Mouse (Mus musculus): ENCODE results near the gene Nsd1.
A peak's percentile ranks its signal among the peaks of the same experiment; 100 is the strongest.

The Nsd1 gene

DNA sequence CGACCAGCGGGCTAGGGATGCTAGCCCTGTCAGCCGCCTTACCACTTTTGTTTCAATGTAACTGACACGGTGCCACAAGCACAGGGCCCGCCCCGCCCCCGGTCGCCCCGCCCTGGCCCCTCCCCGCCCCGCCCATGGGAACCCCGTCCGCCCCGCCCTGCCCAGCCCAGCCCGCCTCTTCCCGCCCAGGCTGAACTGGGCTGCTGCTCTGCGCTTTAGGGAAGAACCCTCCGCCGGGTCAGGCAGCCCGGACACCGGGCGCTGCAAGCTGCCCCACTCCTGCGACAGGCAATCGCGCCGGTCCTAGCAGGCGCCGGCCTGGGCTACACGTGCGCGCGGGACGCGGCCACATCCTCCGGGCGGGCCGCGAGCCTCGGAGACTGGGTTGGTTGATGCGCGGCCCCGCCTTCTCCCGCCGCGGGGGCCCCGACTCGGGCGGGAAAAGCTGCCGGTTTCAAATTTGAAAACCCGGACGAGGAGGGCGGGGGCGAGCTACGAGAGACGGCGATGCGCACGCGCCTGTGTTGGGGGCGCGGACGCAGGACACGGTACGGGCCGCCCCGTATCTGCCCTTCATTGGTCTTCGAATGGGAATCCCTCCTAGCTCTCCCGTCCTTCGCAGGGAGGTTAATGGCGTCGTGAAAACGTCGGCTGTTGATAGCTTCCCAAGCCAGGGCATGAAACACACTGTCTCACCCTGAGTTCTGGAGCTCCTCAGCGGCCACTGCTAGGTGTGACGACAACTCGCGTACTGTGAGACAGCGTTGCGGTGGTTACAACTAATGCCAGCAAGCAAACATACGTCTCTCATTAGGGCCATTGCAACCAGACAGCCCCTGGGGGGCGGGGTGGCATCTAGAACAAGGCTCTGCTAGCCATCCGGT, 120.3 kb downstream of the Nsd1 start, which contains the start of gene Mxd3:
Gene Mxd3 (minus strand): TSS at position 141 of the 884 bp plus-strand sequence.
- DNase-seq (ENCODE audit: low spot score): peak; percentile 73

DNA sequence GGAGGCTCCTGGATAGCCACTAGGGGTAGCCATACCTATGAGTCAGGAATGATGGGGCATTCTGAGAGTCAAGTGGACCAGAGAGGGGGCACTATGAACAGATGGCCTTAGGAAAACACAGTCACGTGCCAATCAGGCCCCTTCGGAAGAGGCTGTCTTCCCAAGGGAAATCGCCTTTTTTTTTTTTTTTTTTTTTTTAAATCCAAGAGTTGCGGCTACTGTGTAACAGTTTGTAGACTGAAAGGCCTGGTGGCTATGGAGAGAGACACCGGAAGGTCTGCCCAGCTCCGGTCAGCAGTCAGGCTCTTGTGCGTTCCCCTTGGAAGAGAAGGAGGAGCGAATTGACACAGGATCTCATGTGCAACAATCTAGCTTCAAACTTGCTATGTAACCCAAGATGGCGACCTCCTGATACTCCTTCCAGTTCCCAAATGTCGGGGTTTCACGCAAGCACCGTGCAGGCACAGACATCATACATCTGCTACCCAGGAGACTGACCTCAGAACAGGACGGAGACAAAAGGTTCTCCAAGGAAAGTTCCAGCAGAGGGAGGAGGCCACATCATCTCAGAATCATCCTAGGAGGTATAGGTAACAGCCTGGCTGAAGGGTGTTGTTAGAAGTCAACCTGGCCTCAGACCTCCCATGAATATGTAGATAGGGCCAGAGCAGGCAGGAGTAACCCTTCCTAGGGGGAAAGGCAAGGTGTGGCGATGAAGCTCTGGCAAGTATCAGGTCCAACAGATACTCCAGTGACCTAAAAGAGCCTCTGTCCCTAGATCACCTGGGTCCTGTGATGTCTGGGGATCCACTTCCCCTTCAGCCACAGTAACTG, 121.2 kb downstream of the Nsd1 start:
- no peak for DNase-seq (ENCODE audit: low spot score)

DNA sequence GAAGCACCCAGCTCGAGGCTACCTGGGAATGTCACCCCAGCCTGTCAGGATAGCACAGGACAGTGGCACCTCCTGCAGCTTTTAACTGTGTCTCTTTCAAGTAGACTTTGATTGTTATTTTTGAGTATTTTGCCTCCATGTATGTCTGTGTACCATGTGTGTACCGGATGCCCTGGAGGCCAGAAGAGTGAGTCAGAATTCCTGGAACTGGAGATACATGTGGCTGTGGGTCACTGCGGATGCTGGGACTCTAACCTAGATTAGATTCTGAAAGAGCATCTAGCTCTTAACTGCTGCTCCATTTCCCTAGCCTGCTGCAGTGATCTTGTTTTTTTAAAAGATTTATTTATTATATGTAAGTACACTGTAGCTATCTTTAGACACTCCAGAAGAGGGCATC, 122.7 kb downstream of the Nsd1 start:
- DNase-seq (ENCODE audit: low spot score): no peak

DNA sequence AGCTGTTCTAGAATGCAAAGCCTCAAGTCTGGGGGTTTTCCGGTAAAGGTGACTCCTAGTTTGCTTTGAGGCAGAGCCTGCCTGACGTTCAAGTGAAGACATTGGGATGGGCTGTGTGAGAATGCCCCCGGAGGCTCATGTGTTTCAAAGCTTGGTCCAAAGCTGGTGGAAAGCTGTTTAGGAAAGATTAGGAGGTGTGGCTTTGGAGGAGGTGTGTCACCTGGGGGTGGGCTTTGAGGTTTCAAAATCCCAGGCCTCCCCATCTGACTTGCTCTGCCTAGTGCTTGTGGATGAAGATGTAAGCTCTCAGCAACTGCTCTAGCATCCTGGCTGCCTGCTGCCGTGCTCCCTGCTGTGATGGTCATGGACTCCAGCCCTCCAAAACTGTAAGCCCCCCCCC, 126.1 kb downstream of the Nsd1 start:
- DNase-seq (ENCODE audit: low spot score): no peak

DNA sequence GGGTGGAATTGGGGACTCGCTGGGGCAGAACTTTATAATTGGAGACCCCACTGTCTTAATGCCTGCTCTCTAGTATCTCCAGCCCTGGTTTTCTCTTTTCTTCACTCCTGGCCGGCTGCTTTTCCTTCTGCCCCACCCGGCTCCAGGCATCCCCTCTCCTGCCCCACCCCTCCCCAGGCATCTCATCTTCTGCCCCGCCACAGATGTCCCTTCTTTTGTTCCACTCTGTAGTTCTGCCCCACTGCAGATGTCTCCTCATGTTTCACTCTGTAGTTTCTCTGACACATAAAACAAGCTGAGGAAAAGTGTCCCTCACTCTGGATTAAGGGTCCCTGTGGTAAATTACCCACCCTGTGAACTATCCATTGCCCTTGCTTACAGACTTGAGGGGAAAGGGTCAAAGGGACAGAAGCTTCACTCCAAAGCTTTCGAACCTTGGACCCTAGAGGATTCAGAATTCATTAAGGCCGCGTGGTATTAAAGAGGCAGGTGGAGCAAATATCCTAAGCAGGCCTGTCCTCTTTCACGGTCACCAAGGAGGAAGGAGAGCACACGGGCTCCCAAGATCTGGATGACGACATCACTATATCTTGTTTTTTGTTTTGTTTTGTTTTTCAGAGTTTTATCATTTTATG, 127.9 kb downstream of the Nsd1 start:
- DNase-seq (ENCODE audit: low spot score): no peak

DNA sequence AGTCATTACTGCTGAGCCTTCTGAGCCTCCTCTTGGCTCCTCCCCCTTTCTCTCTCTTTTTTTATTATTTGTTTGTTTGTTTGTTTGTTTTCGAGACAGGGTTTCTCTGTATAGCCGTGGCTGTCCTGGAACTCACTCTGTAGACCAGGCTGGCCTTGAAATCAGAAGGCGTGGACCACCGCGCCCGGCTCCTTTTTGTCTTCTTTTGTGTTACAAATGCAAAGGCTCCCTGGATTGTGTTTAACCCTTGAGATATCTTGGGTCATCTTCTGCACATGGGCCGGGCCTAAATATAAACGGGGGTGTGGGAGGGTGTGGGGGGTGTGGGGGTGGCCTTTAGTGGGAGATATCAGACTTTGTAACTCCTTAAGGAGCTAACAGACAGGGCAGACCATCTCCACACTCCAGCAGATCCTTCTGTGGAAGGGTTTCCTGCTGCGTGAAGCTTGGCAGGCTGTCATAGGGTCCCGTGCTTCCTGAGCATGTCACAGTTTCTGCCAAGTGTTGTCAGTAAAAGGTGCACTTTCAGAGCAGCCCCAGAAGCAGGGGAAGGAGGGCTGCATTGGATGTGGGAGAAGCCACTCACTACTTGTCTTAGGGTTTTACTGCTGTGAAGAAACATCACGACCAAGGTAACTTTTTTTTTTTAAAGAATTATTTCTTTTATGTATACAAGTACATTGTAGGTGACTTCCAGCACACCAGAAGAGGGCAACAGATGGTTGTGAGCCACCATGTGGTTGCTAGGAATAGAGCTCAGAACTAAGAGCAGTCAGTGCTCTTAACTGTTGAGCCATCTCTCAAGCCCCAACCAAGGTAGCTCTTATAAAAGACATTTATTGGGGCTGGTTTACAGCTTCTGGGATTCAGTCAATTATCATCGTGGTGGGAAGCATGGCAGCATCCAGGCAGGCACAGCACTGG, 128.8 kb downstream of the Nsd1 start:
- no peak for DNase-seq (ENCODE audit: low spot score)

DNA sequence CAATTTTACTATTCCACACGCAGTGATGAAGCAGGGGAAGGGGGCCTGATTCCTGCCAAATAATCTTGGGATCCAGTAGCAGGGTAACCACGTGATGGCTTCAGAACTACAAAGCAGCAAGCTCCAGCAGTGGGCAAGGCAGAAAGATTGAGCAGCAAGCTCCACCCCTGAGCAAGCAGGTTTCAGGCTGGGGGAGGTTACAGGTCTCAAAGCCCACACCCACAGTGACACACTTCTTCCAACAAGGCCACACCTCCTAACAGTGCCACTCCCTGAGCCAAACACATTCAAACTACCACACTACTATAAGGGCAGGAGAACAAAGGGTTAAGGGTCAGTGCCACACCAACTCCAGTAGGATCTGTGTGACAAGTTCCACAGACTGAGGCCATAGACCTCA, 129.7 kb downstream of the Nsd1 start:
- DNase-seq (ENCODE audit: low spot score): no peak

DNA sequence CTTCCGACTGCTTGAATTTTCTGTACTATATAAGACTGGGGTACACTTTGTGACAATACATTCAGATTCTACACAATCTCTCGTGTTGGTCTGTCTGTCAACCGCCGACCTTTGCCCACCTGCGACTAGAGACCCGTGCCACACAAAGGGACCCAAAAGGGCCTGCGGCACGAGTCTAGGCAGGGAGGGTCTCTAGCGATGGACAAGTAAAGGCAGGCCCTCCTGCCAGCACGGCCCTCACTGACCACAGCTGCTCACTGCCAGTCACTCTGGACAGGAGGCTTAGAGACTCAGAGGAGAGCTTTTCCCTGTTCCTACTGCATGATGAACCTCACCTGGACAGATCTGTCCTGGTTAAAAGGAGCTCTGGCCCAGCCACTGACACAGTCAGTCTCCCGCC, 132.9 kb downstream of the Nsd1 start:
- no peak for DNase-seq (ENCODE audit: low spot score)

DNA sequence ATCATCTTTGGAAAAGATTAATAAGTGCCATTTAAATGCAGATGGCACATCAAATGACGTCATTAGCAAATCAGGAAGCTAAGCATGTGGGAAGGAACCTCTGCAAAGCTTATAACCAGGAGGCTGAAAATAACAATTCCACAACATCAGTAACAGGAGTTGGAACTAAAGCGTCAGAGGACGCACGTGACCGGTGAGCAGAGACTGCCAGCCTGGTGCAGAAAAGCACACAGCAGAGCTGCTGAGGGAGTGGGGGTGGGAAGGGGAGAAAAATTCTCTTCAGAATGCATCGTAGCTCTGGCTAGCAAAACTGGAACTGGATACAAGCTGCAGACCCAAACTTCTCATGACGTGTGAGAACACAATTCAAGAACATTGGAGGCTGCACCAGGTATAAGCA, 134.7 kb downstream of the Nsd1 start:
- DNase-seq (ENCODE audit: low spot score): no peak

DNA sequence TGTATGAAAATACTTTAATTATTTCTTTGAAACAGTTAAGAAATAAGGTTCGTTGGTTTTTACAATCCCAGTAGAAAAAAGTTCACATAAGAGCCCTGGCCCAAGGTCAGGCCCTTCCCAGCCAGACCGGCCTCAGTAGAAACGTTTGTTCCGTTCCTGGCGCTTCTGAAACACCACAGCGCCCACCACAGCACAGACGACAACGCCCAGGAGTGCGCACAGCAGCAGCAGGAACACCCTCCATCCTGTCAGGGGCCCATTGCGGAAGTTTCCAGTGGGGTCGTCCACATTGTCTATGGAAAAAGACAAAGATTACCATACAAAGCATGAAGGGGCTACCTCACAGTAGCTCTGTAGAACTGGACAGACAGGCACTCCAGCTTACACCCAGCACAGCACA, 137.2 kb downstream of the Nsd1 start:
- no peak for DNase-seq (ENCODE audit: low spot score)

DNA sequence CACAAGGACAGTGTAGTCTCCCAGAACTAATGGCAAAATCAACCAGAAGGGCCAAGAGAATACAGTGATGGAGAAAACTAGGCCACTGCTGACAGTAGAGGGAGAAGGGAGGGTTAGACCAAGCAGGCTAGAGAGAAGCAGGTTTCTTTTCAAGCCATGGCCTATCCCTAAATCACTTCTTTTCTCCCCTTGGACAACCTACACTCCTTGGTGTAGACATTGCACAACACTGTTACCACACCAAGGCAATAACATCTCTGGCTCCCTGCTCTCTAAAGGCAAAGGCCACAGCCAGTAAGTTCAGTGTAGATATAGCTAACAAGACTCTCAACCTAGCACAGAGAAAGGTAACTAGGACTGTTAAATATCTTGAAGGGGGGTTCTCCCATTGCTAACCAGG, 151.6 kb downstream of the Nsd1 start:
- DNase-seq (ENCODE audit: low spot score): no peak

DNA sequence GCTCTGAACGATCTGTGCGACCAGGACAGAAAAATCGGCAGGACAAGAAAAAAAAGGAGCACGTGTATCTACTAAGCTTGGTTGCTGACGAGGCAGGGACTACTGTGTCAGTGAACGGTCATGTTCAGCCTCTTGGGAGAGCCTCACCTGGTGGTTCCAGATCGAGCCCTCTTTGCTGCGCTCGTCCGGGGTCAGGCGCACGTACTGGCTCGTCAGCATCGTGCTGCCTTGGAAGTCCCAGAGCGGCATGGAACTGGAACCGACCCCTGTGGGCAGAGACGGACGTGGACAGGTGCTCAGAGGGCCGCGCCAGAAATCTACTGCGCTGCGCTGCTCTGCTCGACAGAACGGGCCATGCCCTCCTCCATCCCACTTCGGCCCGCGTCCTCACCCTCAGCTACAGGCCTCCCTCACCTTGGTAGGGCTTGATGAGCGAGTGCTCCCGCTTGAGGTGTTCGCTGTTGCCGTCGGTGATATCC, 152.4 kb downstream of the Nsd1 start:
- DNase-seq (ENCODE audit: low spot score): no peak

DNA sequence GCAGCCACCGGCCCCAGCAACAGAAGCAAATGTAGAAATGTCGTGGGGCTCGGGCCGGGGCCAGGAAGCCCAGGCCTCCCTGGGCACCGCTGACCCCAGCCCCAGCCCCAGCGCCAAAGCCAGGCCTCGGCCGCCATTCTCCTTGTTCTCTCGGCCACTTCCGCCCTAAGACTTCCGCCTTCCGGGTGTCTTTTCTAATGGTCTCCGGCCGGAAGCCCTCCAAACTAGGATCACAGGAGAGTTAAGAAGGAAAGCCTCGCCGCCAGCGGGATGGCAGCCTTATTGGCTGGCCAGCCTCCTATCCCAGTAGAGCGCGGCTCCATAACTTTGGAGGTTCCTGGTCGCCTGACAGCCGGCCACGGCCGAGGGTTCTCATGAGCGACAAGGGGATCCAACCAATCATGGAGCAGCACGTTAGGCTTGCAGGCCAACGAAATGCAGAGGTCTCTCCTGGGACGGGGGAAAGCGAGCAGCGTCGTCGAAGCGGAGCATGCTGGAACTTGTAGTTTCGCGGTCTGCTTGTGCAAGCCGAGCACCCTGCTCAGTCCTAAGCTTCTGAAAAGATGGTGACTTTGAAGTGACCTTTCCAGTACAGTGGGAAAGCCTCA, 153.0 kb downstream of the Nsd1 start, which contains the start of gene Lman2:
Gene Lman2 (minus strand): TSS at position 331 of the 608 bp plus-strand sequence.
- DNase-seq (ENCODE audit: low spot score): peak; percentile 88

All from ovary, postnatal 14 days (tissue).